Mouse (Mus musculus) cerebellum, postnatal 25 days (tissue): ENCODE data around the gene Vps53.

Experiments
- DNase-seq, 2 experiments: peaks; one replicate each; pipeline ENCODE4 v3.0.0; 2021; ENCODE audit warnings: mixed read lengths in 2 of 2

Vps53 gene

DNA sequence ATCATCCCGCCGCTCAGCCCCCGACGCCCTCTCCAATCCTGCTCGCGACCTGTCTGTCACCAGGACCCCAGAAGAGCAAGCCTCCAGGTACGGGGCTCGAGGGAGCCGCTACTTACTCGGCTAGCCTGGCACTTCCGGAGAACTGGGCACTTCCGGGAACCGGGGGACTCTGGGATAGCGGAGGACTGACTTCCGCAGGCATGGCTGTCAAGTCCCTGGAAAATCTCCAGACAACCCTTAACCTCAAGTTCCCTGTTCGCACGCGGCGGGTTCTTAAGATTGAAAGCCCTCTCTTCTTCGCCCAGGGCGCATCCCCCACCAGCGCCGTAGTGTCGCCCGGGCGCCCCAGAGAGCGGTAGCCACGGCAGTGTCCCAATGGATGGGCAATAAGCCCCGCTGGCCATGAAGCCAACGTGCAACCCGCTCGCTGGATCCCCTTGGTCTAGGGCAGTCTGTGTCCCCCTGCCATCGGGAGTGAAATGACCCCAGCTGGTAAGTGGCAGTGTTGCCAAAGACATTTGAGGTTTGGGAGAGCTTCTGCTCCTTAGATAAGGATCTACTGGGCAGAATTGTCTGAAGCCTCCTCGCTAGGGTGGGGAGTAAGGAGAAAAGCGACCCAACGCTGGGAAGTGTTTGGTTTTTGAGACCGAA is at the start of gene Vps53, which contains the start of gene Fam57a:
Gene Vps53, minus strand, starts transcription at position 153 of the 651 bp plus-strand sequence.
Gene Fam57a, plus strand, starts transcription at position 177 of the 651 bp plus-strand sequence.
- DNase-seq, result peak; percentile 92 to 93

DNA sequence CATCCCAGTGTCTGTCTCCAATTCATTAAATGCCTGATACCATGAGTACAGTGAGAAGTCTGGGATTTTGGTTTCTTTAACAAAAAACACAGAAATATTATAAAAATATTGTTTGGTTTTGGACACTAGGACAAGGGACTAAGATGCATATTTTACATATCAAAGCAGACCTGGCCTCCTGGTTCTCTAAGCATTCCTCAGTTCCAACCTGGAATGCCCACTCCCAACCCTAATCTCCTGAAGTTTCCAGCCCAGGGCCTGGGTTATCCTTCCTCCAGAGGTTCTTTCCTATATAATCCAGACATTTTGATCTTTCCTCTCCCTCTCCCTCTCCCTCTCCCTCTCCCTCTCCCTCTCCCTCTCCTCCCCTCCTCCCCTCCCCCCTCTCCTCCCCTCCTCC is 45.6 kb upstream of the Vps53 start:
- DNase-seq, result no peak

DNA sequence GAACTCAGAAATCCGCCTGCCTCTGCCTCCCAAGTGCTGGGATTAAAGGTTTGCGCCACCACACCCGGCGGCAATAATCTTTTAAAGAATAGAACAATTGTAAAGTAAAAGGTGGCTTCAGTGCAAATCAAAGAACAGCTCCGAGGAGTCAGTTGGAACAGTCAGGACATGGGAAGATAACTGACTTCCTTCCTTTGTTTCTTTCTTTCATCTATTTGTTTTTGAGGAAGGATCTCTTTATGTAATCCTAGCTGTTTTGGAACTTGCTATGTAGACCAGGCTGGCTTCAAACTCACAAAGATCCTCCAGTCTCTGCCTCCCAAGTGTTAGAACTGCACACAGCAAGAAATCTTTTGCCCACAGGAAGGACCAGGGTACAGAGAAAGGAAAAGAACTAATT is 45.2 kb upstream of the Vps53 start:
- no peak for DNase-seq

GRCm38 (mm10) chr11:76217390-76217800 is 37.9 kb upstream of the Vps53 start, which contains the start of the genes Dbil5 and Gemin4:
TSS of gene Dbil5 (plus strand) at chr11:76217608.
TSS of gene Gemin4 (minus strand) at chr11:76217664.
- DNase-seq, result peak; percentile 97 to 99

- DNase-seq, result peak in 1 of 2 experiments; percentile 57
These were observed 37.4 kb upstream of the Vps53 start for GRCm38 (mm10) chr11:76216681-76217389.

DNA sequence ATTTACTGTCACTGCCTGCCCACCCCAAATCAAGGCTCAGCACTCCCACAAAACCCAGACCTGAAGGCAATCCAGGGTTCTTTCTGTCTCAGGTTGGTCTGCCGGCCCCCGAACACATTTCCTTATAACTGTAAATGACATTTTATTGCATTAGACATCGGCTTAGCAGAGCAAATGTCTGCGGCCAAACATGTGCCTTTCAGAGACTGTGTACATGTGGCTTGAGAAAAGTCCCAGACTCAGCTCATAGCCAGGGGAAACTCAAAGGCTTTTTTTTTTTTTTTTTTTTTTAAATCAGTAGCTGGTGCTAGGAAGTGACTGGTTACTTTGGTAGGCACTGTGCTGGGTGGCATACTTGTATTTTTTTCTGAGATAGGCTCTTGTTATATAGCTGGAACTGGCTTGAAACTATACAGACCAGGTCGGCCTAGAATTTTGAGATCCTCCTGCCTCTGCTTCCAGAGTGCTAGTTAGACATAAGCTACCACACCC is 36.6 kb upstream of the Vps53 start:
- DNase-seq, result no peak

DNA sequence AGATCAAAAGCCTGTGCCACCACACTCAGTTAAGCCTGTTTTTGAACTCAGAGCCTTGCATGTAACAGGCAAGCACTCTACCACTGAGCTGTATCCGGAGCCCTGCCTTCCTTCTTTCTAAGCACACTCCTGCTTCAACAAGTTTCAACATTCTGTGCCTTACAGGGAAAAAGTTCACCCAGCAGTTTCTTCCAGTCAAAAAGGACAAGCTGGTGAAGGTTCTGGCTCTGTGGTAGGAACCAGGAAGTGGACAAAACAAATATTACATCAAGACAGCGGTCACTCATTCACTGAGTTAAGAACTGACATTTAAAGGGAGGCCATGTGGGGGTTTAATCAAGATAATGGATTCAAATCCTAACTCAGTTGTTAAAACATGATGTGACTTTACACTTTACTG is 35.6 kb upstream of the Vps53 start:
- DNase-seq, result no peak

GRCm38 (mm10) chr11:76213841-76214240 is 34.4 kb upstream of the Vps53 start:
- no peak for DNase-seq

GRCm38 (mm10) chr11:76211595-76211994 is 32.1 kb upstream of the Vps53 start:
- peak in 1 of 2 experiments; percentile 47 for DNase-seq

DNA sequence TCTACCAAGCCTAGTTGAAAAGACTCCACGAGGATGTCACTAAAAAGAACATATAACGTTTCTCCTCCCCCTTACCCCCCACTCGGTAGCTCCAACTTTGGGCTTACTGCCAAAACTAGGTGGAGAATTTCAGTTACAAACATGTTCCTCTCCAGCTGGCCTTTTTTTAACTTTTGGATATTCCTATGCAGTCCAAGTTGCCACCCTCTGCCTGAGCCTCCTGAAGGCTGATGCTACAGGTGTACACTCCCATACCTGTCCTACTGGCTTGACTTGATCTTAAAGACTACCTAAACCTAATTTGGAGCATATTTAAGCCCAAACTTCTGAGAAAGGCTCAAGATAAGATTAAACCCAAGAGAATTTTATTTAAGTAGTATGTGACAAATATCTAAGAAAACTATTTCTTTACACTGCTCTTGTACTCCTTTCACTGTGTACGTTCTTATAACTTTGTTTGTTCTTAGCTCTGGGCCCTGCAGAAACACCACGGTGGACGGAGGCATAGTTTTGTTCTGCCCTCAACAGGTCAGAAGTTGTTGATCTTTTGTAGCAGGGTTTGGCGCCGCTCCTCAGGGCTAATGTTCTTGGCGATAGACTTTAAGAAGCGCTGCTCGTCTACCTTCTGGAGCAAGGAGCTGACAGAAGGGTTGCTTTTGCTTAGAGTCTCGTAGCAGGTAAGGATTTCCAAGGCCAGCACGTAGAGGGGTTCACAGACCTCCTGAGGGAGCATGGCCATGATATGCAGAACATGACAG is 31.0 kb upstream of the Vps53 start:
- DNase-seq, result no peak

DNA sequence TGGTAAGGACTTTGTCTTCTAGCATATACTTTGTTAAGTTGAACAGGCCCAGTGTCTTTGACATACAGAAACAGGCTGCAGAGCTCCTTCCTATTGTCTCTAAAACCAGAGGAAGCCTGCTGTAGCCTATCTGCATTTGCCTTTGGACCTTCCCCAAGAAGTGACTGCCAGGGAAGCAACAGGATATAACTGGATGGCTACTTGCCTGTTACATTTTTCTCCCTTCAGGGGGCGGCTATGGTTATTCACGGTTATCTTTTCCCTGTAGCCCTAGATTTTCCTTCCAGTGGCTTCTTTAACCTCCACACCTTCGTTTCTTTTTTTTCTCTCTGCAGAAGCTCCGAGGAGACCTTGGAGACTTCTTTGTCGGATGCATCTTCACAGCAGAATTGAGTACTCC is 27.3 kb upstream of the Vps53 start:
- peak in 1 of 2 experiments; percentile 37 for DNase-seq

DNA sequence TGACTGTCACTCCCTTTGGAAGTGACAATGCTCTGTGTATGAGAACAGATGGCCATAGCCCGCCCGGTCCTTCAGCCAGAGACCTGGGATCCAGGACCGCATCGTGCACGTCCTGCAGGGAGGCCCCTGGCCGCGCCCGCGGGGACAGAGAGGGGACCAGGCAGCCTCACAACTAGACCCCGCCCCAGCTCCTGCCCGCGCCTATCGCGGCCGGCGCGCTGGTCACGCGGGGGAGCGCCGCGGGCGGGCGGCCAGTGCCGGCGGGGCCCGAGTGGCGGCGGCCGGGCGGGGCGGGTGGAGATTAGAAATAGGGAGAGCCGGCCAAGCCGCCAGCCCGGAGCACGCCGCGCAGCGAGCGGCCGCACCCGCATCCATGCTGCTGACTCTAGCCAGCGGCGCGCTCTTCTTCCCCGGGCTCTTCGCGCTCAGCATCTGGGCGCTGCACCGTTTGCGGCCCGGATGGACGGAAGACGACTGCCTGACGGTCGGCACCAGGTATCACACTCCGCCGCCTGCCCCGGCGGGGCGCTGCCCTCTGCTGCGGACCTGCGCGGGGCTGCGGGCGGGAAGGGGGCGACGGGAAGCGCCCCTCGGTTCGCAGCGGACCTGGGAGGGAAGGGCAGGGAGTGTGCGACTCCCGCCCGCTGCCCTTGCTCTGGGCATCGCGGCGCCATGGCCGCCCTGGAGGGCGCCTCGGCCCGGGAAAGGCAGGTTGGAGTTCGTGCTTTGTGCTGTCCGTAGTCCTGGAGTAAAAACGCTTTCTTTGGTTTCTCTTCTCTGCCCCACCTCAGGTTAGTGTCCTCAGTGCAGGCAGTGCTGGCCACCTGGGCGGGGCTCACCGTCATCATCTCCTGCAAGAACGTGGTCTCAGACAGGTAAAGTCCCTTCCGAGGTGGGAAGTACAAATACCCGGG is 22.6 kb upstream of the Vps53 start:
- DNase-seq, result peak; percentile 93 to 96

GRCm38 (mm10) chr11:76196977-76197469 is 17.6 kb upstream of the Vps53 start:
- no peak for DNase-seq

DNA sequence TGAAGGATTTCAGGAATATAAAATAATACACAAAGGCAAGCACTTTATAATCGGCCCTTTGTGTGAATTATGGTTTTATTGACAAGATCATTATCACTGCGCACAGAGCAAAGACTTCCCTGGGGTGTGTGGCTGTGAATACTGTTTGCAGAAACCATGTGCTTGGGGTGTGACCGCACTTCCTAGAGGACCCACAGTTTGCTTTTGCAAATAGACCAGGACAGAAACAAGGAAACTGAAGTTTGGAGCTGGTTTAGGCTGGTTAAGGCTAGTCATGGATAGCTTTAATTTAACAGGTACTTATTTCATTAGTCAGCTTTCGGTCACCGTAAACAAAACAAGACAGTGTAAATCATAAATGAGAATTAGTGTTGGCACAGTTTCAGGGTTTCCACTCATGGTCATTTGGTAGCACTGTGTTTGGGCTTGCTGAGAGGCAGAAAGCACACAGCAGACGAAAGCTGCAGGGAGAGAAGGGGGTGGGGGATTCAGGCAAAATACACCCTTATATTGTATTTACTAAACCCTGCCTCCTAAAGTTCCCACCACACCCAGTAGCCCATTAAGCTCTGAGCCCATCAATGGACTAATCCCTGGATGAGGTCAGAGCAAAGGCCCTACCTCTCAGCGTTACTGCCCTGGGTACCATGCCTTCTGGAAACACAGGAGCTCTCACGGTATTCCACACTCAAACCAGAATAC is 17.0 kb upstream of the Vps53 start:
- DNase-seq, result no peak

DNA sequence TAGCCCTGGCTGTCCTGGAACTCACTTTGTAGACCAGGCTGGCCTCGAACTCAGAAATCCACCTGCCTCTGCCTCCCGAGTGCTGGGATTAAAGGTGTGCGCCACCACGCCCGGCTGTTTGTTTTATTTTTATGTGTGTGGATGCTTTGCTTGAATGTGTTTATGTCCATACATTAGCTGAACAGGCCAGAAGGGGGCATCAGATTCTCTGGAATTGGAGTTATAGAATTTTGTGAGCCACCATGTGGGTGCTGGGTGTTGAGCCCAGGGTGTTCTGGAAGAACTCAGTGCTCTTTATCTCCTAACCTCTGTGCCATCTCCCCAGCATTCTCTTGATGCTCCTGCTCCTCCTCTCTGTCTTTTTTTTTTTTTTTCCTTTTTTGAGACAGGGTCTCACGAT is 7.5 kb upstream of the Vps53 start:
- no peak for DNase-seq

DNA sequence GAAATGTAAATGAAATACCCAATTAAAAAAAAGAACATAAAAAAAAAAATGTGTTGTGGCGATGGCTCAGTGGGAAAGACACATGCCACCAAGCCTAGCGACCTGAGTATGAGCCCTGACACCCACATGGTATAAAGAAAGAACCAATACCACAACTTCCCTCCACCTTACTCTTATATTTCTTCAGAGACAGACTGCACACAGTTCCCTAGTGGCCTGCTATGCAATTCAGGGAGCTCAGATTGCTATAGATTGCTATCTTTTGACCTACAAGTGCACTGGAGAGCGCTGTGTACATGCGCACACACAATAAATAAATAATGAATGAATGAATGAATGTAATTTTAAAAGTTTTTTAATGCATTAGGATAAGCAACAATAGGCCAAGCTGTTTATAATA is 4.3 kb upstream of the Vps53 start:
- no peak for DNase-seq

- peak in 1 of 2 experiments; percentile 16 for DNase-seq
These were observed 696 bp upstream of the Vps53 start for GRCm38 (mm10) chr11:76180146-76180540.

GRCm38 (mm10) chr11:76178726-76179494 is 537 bp downstream of the Vps53 start:
- DNase-seq, result peak in 1 of 2 experiments; percentile 51

GRCm38 (mm10) chr11:76170207-76170606 is 9.2 kb downstream of the Vps53 start:
- DNase-seq, result peak; percentile 63 to 69

DNA sequence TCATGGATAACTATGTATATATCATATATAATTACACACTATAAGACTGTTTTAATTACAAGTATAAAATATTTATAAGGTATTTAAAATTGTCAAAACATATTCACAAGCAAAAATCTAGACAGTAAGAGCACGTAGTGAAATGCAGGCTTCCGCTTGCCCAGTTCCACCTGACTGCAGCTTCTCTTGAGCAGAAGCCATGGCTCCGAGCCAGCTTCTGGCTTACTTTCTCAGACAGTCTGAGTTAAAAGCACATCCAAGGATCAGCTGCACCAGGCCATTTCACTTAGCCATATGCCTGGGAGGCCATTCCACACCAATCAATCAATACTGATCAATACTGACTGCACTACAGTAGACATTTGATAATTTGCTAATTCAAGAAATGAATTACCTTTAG is 10.5 kb downstream of the Vps53 start:
- peak; percentile 51 to 76 for DNase-seq
